In the genomic region with DNA sequence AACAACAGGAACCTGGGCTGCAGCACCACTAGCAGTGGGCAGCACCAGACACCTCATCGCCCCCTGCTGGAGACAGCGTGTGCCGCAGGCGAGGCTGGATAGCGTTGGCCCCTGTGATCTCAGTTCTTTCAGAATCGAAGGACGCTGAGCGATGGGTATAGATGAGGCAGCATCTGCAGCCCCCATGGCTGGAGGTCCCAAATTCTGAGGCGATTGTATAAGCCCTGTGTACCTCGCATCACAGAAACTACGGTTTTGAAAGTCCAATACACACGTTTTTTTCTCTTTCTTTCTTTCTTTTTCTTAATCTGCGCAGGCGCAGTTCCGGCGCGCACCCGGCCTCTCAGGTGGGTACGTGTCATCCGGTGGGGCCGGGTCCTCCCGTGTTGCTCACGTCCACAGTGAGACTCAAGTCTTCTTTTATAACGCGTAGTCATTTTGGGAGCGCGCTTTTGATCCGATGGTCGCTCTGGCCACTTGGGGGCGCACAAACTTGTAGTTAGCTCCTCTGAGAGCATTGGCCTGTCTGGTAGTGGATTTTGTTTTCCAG, we compare ENCODE assay signal across 8 mouse cellular contexts.
DNase-seq lines count a peak whose midpoint lies in the region; ATAC-seq and TF ChIP-seq lines count a peak whose summit lies in the region.

No protein-coding gene starts in this region.

- peak; percentile 83 for TF ChIP-seq CTCF in E14TG2a.4 (conservative IDR thresholded peaks at IDR 0.05; ENCODE audit: low read length)

- H3K9ac ChIP-seq in forebrain, embryonic 13.5 days, result peak overlapping the region; percentile 61
- H3K9ac ChIP-seq in neural tube, embryonic 15.5 days (replicated peaks), result peak overlapping the region; percentile 61

- DNase-seq in c-Kit-positive CD71-positive TER-119-positive erythroid progenitor cells, embryonic 14.5 days (ENCODE audit: low spot score), result peak; percentile 88
- DNase-seq in heart, postnatal 14 days, result peak; percentile 82 to 92
- DNase-seq in layer of hippocampus, adult 11-12 months (ENCODE audit: low spot score), result peak; percentile 93
- DNase-seq in lung, adult 18-20 months, result peak; percentile 87 to 89
- DNase-seq in testis, postnatal 14 days (ENCODE audit: low spot score), result peak; percentile 87

- no peaks in the 10 kb centered on the region for H3K9me3 ChIP-seq in E14TG2a.4 (ENCODE audit: low read length)
- no peaks in the 10 kb centered on the region for H3K9me3 ChIP-seq in forebrain, embryonic 13.5 days (replicated peaks)
- H3K9me3 ChIP-seq in neural tube, embryonic 15.5 days (replicated peaks), result no peaks in the 10 kb centered on the region

- H3K27me3 ChIP-seq in E14TG2a.4 (ENCODE audit: insufficient read depth, low read length), result no peaks in the 10 kb centered on the region
- no peaks in the 10 kb centered on the region for H3K27me3 ChIP-seq in forebrain, embryonic 13.5 days
- H3K27me3 ChIP-seq in neural tube, embryonic 15.5 days (replicated peaks), result no peaks in the 10 kb centered on the region

- H3K36me3 ChIP-seq in E14TG2a.4 (ENCODE audit: insufficient read depth, low read length), result no peaks in the 10 kb centered on the region
- H3K36me3 ChIP-seq in forebrain, embryonic 13.5 days (ENCODE audit: poor library complexity, severe bottlenecking), result no peaks in the 10 kb centered on the region
- no peaks in the 10 kb centered on the region for H3K36me3 ChIP-seq in neural tube, embryonic 15.5 days

- ATAC-seq in forebrain, embryonic 13.5 days, result peak; percentile 96
- peak; percentile 96 for ATAC-seq in neural tube, embryonic 15.5 days (ENCODE audit: low FRiP score)

- peak overlapping the region; percentile 63 for H3K4me2 ChIP-seq in forebrain, embryonic 13.5 days
- peak overlapping the region; percentile 69 for H3K4me2 ChIP-seq in neural tube, embryonic 15.5 days

- peak overlapping the region; percentile 74 for H3K4me3 ChIP-seq in E14TG2a.4 (replicated peaks; ENCODE audit: low read length)
- peak overlapping the region; percentile 44 for H3K4me3 ChIP-seq in forebrain, embryonic 13.5 days
- peak overlapping the region; percentile 55 for H3K4me3 ChIP-seq in neural tube, embryonic 15.5 days (replicated peaks)

- peak overlapping the region; percentile 21 for H3K27ac ChIP-seq in forebrain, embryonic 13.5 days
- H3K27ac ChIP-seq in neural tube, embryonic 15.5 days (replicated peaks), result peak overlapping the region; percentile 56

- intact Hi-C loops in heart, postnatal 14 days (cut with DNase I), result loop anchor here (1.0 kb wide), 1 partner anchor 184 kb away; no protein-coding TSS in a partner anchor

- H3K4me1 ChIP-seq in E14TG2a.4 (replicated peaks; ENCODE audit: low read depth, low read length), result no peaks in the 10 kb centered on the region
- H3K4me1 ChIP-seq in forebrain, embryonic 13.5 days, result no peaks in the 10 kb centered on the region
- H3K4me1 ChIP-seq in neural tube, embryonic 15.5 days, result no peaks in the 10 kb centered on the region

- WGBS in forebrain, embryonic 13.5 days, result under 1% methylated on average over 30 of the region's 30 CpGs
- WGBS in neural tube, embryonic 15.5 days, result under 1% methylated on average over 30 of the region's 30 CpGs

Comparison
In these comparisons a context has a peak if more than half of its experiments do, and no peak if none do; other contexts are left out.
1. Peak in every context shown above with its lines: DNase-seq, ATAC-seq, H3K4me3 ChIP-seq and H3K27ac ChIP-seq.